ENCODE assay signal across 25 mouse cellular contexts in the genomic region with DNA sequence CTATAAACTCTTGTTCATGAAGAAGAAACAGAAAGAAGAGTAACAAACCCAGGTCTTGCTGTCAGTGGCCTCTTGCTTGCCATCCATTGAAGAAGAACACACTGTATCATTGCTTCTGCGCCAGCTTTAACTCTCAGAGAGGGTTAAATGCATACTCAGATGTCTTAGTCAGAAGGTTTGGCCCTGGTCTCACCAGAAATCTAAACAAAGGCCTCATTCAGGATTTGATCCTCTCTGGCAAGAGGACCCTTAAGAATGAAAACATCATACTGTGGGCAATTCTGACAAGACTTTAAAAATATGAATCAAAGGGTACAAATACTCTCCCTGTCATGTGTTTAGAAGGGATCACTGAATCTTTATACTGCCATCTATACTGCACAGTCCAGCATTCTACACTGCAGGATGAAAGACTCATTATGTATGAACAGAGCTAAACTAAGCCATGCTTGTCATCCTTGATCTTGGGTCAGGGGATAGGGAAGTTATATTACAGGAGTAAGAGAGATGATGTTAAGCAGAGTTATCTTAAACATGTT.
"Had no signal": no experiment of that assay in that cellular context is flagged by ENCODE, and none has a peak within 500 bp of the region (broad histone marks: within the 10 kb centered on the region; RNA-seq: fewer than 3 reads in every experiment).

No protein-coding gene starts in this region.

- H3K9ac ChIP-seq: heart, embryonic 12.5 days; hindbrain, embryonic 13.5 days; hindbrain, embryonic 15.5 days; intestine, embryonic 15.5 days; limb, embryonic 13.5 days; limb, embryonic 15.5 days; liver, embryonic 12.5 days had no signal

- H3K27me3 ChIP-seq: heart, embryonic 12.5 days; hindbrain, embryonic 13.5 days; hindbrain, embryonic 15.5 days; intestine, embryonic 15.5 days; limb, embryonic 15.5 days; liver, embryonic 12.5 days had no signal

- H3K4me1 ChIP-seq: heart, embryonic 10.5 days; heart, embryonic 12.5 days; hindbrain, embryonic 10.5 days; hindbrain, embryonic 13.5 days; hindbrain, embryonic 15.5 days; intestine, embryonic 15.5 days; limb, embryonic 13.5 days; limb, embryonic 15.5 days; liver, embryonic 12.5 days had no signal

- H3K36me3 ChIP-seq: heart, embryonic 10.5 days; heart, embryonic 12.5 days; hindbrain, embryonic 10.5 days; hindbrain, embryonic 13.5 days; hindbrain, embryonic 15.5 days; intestine, embryonic 15.5 days; limb, embryonic 13.5 days; limb, embryonic 15.5 days; liver, embryonic 12.5 days had no signal

- H3K9me3 ChIP-seq: heart, embryonic 10.5 days; heart, embryonic 12.5 days; hindbrain, embryonic 10.5 days; hindbrain, embryonic 13.5 days; hindbrain, embryonic 15.5 days; intestine, embryonic 15.5 days; limb, embryonic 13.5 days; limb, embryonic 15.5 days; liver, embryonic 12.5 days had no signal

- H3K4me3 ChIP-seq: gastrocnemius, adult 2 months; heart, embryonic 10.5 days; heart, embryonic 12.5 days; hindbrain, embryonic 10.5 days; hindbrain, embryonic 13.5 days; hindbrain, embryonic 15.5 days; intestine, embryonic 15.5 days; layer of hippocampus, adult 2 months; left cerebral cortex, adult 2 months; limb, embryonic 13.5 days; limb, embryonic 15.5 days; liver, embryonic 12.5 days had no signal

- DNase-seq: gastrocnemius, adult 2 months; gastrocnemius, postnatal 10 days; gastrocnemius, postnatal 25 days; heart, adult 18-20 months; heart, postnatal 10 days; heart, postnatal 4 days; kidney, adult 18-20 months; kidney, adult 8-10 months; kidney, postnatal 10 days; kidney, postnatal 25 days; kidney, postnatal 4 days; left cerebral cortex, postnatal 4 days had no signal

- ATAC-seq: inflammation-experienced regulatory T-cells, adult 6 months; intestine, embryonic 15.5 days; intestine, postnatal 0 days; liver, embryonic 12.5 days had no signal

- H3K4me2 ChIP-seq: heart, embryonic 12.5 days; hindbrain, embryonic 13.5 days; hindbrain, embryonic 15.5 days; intestine, embryonic 15.5 days; limb, embryonic 13.5 days; limb, embryonic 15.5 days; liver, embryonic 12.5 days had no signal

- H3K27ac ChIP-seq: gastrocnemius, adult 2 months; heart, embryonic 10.5 days; hindbrain, embryonic 10.5 days; hindbrain, embryonic 13.5 days; hindbrain, embryonic 15.5 days; intestine, embryonic 15.5 days; layer of hippocampus, adult 2 months; left cerebral cortex, adult 2 months; limb, embryonic 13.5 days; limb, embryonic 15.5 days; liver, embryonic 12.5 days had no signal
